Mouse (Mus musculus) lung, embryonic 14.5 days (tissue): Measurements from ENCODE around the gene Rps7. TPM values are rescaled to one million over a fixed set of nuclear protein-coding genes. Genes with fewer than 3 reads are reported as not detected.

Experiments used
- ATAC-seq: fragments of 200-750 bp; cut with Nextera tagmentation; 2 replicates; pipeline ENCODE4 v1.8.0; 2017; ENCODE audit warnings: mild to moderate bottlenecking, moderate TSS enrichment, moderate library complexity; ENCODE audit not compliant: insufficient read depth
- DNase-seq: peaks from one replicate; pipeline ENCODE4 v3.0.0-alpha.2; 2015
- H3K27ac ChIP-seq: fragments of 300-500 bp; sonication (generic); 2 replicates; pipeline ENCODE4 v1.5.1; 2014; ENCODE audit warnings: low read depth, mild to moderate bottlenecking, moderate library complexity
- H3K27me3 ChIP-seq: fragments of 300-500 bp; sonication (generic); 2 replicates; pipeline ENCODE4 v1.6.1; 2014; ENCODE audit warnings: low read length, control low read depth; ENCODE audit not compliant: insufficient read depth
- H3K36me3 ChIP-seq: fragments of 300-500 bp; sonication (generic); 2 replicates; pipeline ENCODE4 v1.6.1; 2014; ENCODE audit warnings: control low read depth; ENCODE audit not compliant: insufficient read depth
- H3K4me1 ChIP-seq: fragments of 300-500 bp; sonication (generic); 2 replicates; pipeline ENCODE4 v1.6.1; 2014; ENCODE audit warnings: antibody characterized with exemption, control low read depth; ENCODE audit not compliant: insufficient read depth
- H3K4me2 ChIP-seq: fragments of 300-500 bp; sonication (generic); 2 replicates; pipeline ENCODE4 v1.6.1; 2014; ENCODE audit warnings: mild to moderate bottlenecking
- H3K4me3 ChIP-seq: fragments of 300-500 bp; sonication (generic); 2 replicates; pipeline ENCODE4 v1.5.1; 2014; ENCODE audit warnings: low read depth, low read length
- H3K9ac ChIP-seq: fragments of 300-500 bp; sonication (generic); 2 replicates; pipeline ENCODE4 v1.6.1; 2014
- H3K9me3 ChIP-seq: fragments of 300-500 bp; sonication (generic); 2 replicates; pipeline ENCODE4 v1.6.1; 2016; ENCODE audit warnings: low read depth, low read length, control low read depth
- CTCF ChIP-seq: IDR thresholded peaks from 2 replicates; pipeline ENCODE4 v1.5.1; 2016; ENCODE audit warnings: antibody characterized with exemption, low read depth
- WGBS: fragments of 180-500 bp; shearing (Covaris S2); extraction: QIAGEN DNeasy Blood & Tissue Kit; methylation state at CpG from one replicate; pipeline ENCODE4 v1.1.7; 2014; 5-methylcytosine and 5-hydroxymethylcytosine counted together
- microRNA-seq: library from miRNA; unstranded; fragments of <30 nt; microRNA quantifications from one replicate; pipeline ENCODE4, GENCODE M21; 2016; ENCODE audit warnings: borderline number of aligned reads
- polyA plus RNA-seq: library from polyadenylated mRNA; unstranded; fragments of >200 nt; fragmentation: Nextera tagmentation; extraction: Ambion mirVana; gene quantifications from 2 replicates; pipeline ENCODE4 v1.2.1, GENCODE M21; 2014

The Rps7 gene
- polyA plus RNA-seq, 1 experiment from 2014 or later, result 950 TPM

DNA sequence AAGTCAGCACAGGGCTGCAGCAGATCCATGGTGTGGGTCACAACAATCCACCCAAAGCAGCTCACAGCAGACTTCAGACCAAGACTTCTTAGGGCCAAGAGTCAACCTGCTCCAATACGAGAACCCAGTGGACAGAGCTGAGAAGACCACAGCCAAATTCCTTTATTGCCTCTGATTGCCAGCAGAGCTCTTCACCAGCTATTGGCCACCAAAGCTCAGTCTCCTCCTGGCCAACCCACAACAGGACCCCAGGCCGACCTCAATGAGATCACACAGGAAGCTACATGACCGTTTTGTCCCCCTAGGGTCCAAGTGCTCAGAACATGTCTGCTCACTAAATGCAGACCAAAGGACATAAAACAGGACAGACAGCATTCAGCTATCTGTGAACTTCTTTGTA lies 37.6 kb downstream of the Rps7 start:
- no peak for TF ChIP-seq CTCF
- no peaks in the 10 kb centered on the region for H3K27me3 ChIP-seq
- no peak overlapping the region for H3K27ac ChIP-seq
- DNase-seq (no peak), ATAC-seq (no peak)
- H3K9ac ChIP-seq, result no peak overlapping the region
- H3K36me3 ChIP-seq, result no peaks in the 10 kb centered on the region
- no peak overlapping the region for H3K4me3 ChIP-seq
- H3K9me3 ChIP-seq, result no peaks in the 10 kb centered on the region
- H3K4me2 ChIP-seq, result no peak overlapping the region
- no peaks in the 10 kb centered on the region for H3K4me1 ChIP-seq
- 56% methylated on average over 3 of the region's 3 CpGs for WGBS

- 60% methylated on average over 9 of the region's 9 CpGs for WGBS
- DNase-seq, result peak; percentile 32
- Histone ChIP-seq H3K4me2 (no peak overlapping the region), H3K36me3 (no peaks in the 10 kb centered on the region), H3K9me3 (no peaks in the 10 kb centered on the region), H3K4me1 (no peaks in the 10 kb centered on the region), H3K27me3 (no peaks in the 10 kb centered on the region), H3K4me3 (no peak overlapping the region), H3K9ac (no peak overlapping the region), H3K27ac (no peak overlapping the region)
- no peak for TF ChIP-seq CTCF
- no peak for ATAC-seq
Observed at GRCm38 (mm10) chr12:28597699-28598098, 38.1 kb downstream of the Rps7 start.

DNA sequence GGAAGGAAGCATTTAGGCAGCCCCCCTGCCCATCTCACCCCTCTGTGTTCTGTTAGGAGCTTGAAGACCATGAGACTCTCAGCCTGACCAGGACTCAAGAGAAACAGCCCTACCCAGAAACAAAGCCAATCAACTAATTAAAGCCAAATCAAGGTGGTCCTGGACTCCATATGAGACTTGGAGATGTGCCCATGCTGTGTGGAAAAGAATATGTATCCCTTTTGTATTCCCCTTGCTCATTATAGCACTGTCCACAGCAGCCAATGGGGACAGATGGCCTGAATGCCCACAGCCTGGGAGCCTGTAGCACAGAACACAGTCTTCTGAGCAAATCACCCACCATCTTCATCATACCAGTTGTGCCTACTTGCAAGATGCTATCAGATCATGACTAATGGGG lies 38.9 kb downstream of the Rps7 start:
- ATAC-seq (no peak), DNase-seq (no peak)
- no peaks in the 10 kb centered on the region for H3K27me3 ChIP-seq
- no peak overlapping the region for H3K4me2 ChIP-seq
- H3K27ac ChIP-seq, result no peak overlapping the region
- H3K4me3 ChIP-seq, result no peak overlapping the region
- H3K9ac ChIP-seq, result no peak overlapping the region
- H3K9me3 ChIP-seq, result no peaks in the 10 kb centered on the region
- H3K4me1 ChIP-seq, result no peaks in the 10 kb centered on the region
- no peak for TF ChIP-seq CTCF
- no peaks in the 10 kb centered on the region for H3K36me3 ChIP-seq

DNA sequence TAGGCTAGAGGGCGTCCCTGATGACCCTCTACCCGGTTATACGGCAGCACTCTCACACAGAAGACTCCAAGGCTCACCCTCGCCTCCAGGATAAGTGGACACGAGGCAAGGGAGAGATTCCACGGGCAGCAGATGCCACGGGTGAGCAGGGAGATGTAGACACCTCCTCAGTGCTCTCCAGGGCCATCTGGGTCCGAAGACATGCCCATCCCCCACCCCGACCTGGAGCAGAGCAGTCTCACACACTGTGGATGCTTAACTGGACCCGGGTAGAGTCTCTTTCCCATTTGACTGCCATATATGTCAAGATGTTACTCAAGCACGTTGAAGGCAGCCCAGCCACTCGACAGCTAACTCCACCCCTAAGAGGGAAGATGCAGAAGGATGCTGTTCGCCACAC lies 45.3 kb downstream of the Rps7 start:
- no peak overlapping the region for H3K9ac ChIP-seq
- 0 out of 2 replicates have a peak, but pooled peaks have one; percentile 4 for ATAC-seq
- no peak overlapping the region for H3K4me2 ChIP-seq
- WGBS, result 34% methylated on average over 13 of the region's 13 CpGs
- no peaks in the 10 kb centered on the region for H3K36me3 ChIP-seq
- no peak overlapping the region for H3K4me3 ChIP-seq
- peak; percentile 4 for DNase-seq
- no peak for TF ChIP-seq CTCF
- H3K27me3 ChIP-seq, result no peaks in the 10 kb centered on the region
- no peak overlapping the region for H3K27ac ChIP-seq
- H3K4me1 ChIP-seq, result no peaks in the 10 kb centered on the region
- no peaks in the 10 kb centered on the region for H3K9me3 ChIP-seq

- Histone ChIP-seq H3K27me3 (no peaks in the 10 kb centered on the region), H3K4me3 (peak overlapping the region; percentile 35), H3K9ac (peak overlapping the region; percentile 47), H3K27ac (no peak overlapping the region), H3K36me3 (no peaks in the 10 kb centered on the region), H3K4me2 (peak overlapping the region; percentile 70), H3K9me3 (no peaks in the 10 kb centered on the region), H3K4me1 (no peaks in the 10 kb centered on the region)
- peak; percentile 97 for ATAC-seq
- DNase-seq, result peak; percentile 94
- WGBS, result 7% methylated on average over 24 of the region's 24 CpGs
- TF ChIP-seq CTCF, result peak; percentile 89
Observed at GRCm38 (mm10) chr12:28589090-28589868, 46.5 kb downstream of the Rps7 start.

GRCm38 (mm10) chr12:28587949-28588348 lies 47.8 kb downstream of the Rps7 start:
- Histone ChIP-seq H3K4me2 (no peak overlapping the region), H3K4me3 (no peak overlapping the region), H3K36me3 (no peaks in the 10 kb centered on the region), H3K9me3 (no peaks in the 10 kb centered on the region), H3K9ac (no peak overlapping the region), H3K27ac (no peak overlapping the region), H3K4me1 (no peaks in the 10 kb centered on the region), H3K27me3 (no peaks in the 10 kb centered on the region)
- DNase-seq (no peak), ATAC-seq (no peak)
- WGBS, result 80% methylated on average over 6 of the region's 6 CpGs
- no peak for TF ChIP-seq CTCF

- Histone ChIP-seq H3K27ac (no peak overlapping the region), H3K4me2 (no peak overlapping the region), H3K4me3 (no peak overlapping the region), H3K9me3 (no peaks in the 10 kb centered on the region), H3K36me3 (no peaks in the 10 kb centered on the region), H3K4me1 (no peaks in the 10 kb centered on the region), H3K9ac (no peak overlapping the region), H3K27me3 (no peaks in the 10 kb centered on the region)
- ATAC-seq (no peak), DNase-seq (no peak)
- no peak for TF ChIP-seq CTCF
- WGBS, result 63% methylated on average over 3 of the region's 3 CpGs
Observed at GRCm38 (mm10) chr12:28584036-28584435, 51.7 kb downstream of the Rps7 start.

- no peaks in the 10 kb centered on the region for H3K27me3 ChIP-seq
- WGBS, result 64% methylated on average over 8 of the region's 8 CpGs
- DNase-seq, result no peak
- TF ChIP-seq CTCF, result no peak
- ATAC-seq, result no peak
- H3K36me3 ChIP-seq, result no peaks in the 10 kb centered on the region
- no peaks in the 10 kb centered on the region for H3K4me1 ChIP-seq
- H3K4me2 ChIP-seq, result no peak within 1 kb of the TSS
- no peak within 1 kb of the TSS for H3K4me3 ChIP-seq
- H3K9ac ChIP-seq, result no peak within 1 kb of the TSS
- H3K27ac ChIP-seq, result no peak within 1 kb of the TSS
- no peaks in the 10 kb centered on the region for H3K9me3 ChIP-seq
Observed at GRCm38 (mm10) chr12:28582423-28582822, 53.3 kb downstream of the Rps7 start, which contains the start of gene Allc. Gene Allc, minus strand, starts transcription at chr12:28582523.

Small RNAs within 50 kb of the gene (microRNA-seq; reads per million reads assigned to microRNA genes)
- gene Mir6937, result not detected

Other genes with a start within 250 kb of the Rps7 start
- gene Dcdc2c, start 83.6 kb downstream of the Rps7 start, polyA plus RNA-seq, result 0.37 TPM in 1 of 2 replicates, not detected in the other
- not detected in 2 replicates for gene Allc, start 53.4 kb downstream of the Rps7 start, polyA plus RNA-seq
- 2.6 and 3.4 TPM in 2 replicates for gene Colec11, start 12.6 kb downstream of the Rps7 start, polyA plus RNA-seq
- 30.0 and 32.8 TPM in 2 replicates for gene Rnaseh1, start 13.6 kb upstream of the Rps7 start, polyA plus RNA-seq
- 80.8 and 83.7 TPM in 2 replicates for gene Adi1, start 39.3 kb upstream of the Rps7 start, polyA plus RNA-seq
- gene Trappc12, start 114.5 kb upstream of the Rps7 start, polyA plus RNA-seq, result 41.7 and 43.5 TPM in 2 replicates
- 28.5 and 29.4 TPM in 2 replicates for gene Eipr1, start 115.8 kb upstream of the Rps7 start, polyA plus RNA-seq